Mouse (Mus musculus): ENCODE data around the gene Fmo1. TPM values are rescaled to one million over a fixed set of nuclear protein-coding genes. Genes with fewer than 3 reads are reported as not detected.

Fmo1 gene
- polyA plus RNA-seq, 1 experiment from 2014 or later, result 7.3 TPM

- no peak overlapping the region for H3K4me3 ChIP-seq (ENCODE audit: low read depth, low read length)
- WGBS, result 84% methylated on average over 6 of the region's 6 CpGs
- no peaks in the 10 kb centered on the region for H3K9me3 ChIP-seq (ENCODE audit: control insufficient read depth)
- no peak for ATAC-seq
- no peak for TF ChIP-seq CTCF (IDR thresholded peaks at IDR 0.05; ENCODE audit: low read depth)
- peaks cover 7% of the 10 kb centered on the region; the same call in 1 of the 2 replicates for H3K4me1 ChIP-seq (replicated peaks; ENCODE audit: control insufficient read depth, insufficient read depth, low read length)
- H3K9ac ChIP-seq (ENCODE audit: low read depth, low read length), result no peak overlapping the region
- no peak overlapping the region for H3K4me2 ChIP-seq (replicated peaks; ENCODE audit: low read depth)
- H3K36me3 ChIP-seq (ENCODE audit: control insufficient read depth, insufficient read depth), result no peaks in the 10 kb centered on the region
- no peaks in the 10 kb centered on the region for H3K27me3 ChIP-seq (replicated peaks; ENCODE audit: control insufficient read depth, insufficient read depth, low read length)
- no peak overlapping the region for H3K27ac ChIP-seq (ENCODE audit: low read depth, low read length)
These were observed 26.6 kb upstream of the Fmo1 start for GRCm38 (mm10) chr1:162893014-162893413.

- no peaks in the 10 kb centered on the region for H3K9me3 ChIP-seq (ENCODE audit: control insufficient read depth)
- ATAC-seq, result peak; percentile 36
- TF ChIP-seq CTCF (IDR thresholded peaks at IDR 0.05; ENCODE audit: low read depth), result no peak
- no peaks in the 10 kb centered on the region for H3K27me3 ChIP-seq (replicated peaks; ENCODE audit: control insufficient read depth, insufficient read depth, low read length)
- no peaks in the 10 kb centered on the region for H3K36me3 ChIP-seq (ENCODE audit: control insufficient read depth, insufficient read depth)
- 13% methylated on average over 6 of the region's 6 CpGs for WGBS
- H3K27ac ChIP-seq (ENCODE audit: low read depth, low read length), result no peak overlapping the region
- H3K4me3 ChIP-seq (ENCODE audit: low read depth, low read length), result no peak overlapping the region
- H3K4me2 ChIP-seq (replicated peaks; ENCODE audit: low read depth), result no peak overlapping the region
- H3K4me1 ChIP-seq (replicated peaks; ENCODE audit: control insufficient read depth, insufficient read depth, low read length), result peaks cover 10% of the 10 kb centered on the region
- no peak overlapping the region for H3K9ac ChIP-seq (ENCODE audit: low read depth, low read length)
These were observed 25.6 kb upstream of the Fmo1 start for GRCm38 (mm10) chr1:162891980-162892451.

GRCm38 (mm10) chr1:162888646-162889045, 22.2 kb upstream of the Fmo1 start:
- 84% methylated on average over 12 of the region's 12 CpGs for WGBS
- no peaks in the 10 kb centered on the region for H3K27me3 ChIP-seq (replicated peaks; ENCODE audit: control insufficient read depth, insufficient read depth, low read length)
- peaks cover 15% of the 10 kb centered on the region for H3K4me1 ChIP-seq (replicated peaks; ENCODE audit: control insufficient read depth, insufficient read depth, low read length)
- H3K4me3 ChIP-seq (ENCODE audit: low read depth, low read length), result no peak overlapping the region
- no peak for TF ChIP-seq CTCF (IDR thresholded peaks at IDR 0.05; ENCODE audit: low read depth)
- no peak overlapping the region for H3K27ac ChIP-seq (ENCODE audit: low read depth, low read length)
- H3K9ac ChIP-seq (ENCODE audit: low read depth, low read length), result no peak overlapping the region
- H3K4me2 ChIP-seq (replicated peaks; ENCODE audit: low read depth), result no peak overlapping the region
- no peaks in the 10 kb centered on the region for H3K36me3 ChIP-seq (ENCODE audit: control insufficient read depth, insufficient read depth)
- H3K9me3 ChIP-seq (ENCODE audit: control insufficient read depth), result no peaks in the 10 kb centered on the region
- ATAC-seq, result no peak

- no peak for TF ChIP-seq CTCF (IDR thresholded peaks at IDR 0.05; ENCODE audit: low read depth)
- no peaks in the 10 kb centered on the region for H3K9me3 ChIP-seq (ENCODE audit: control insufficient read depth)
- no peak overlapping the region for H3K4me3 ChIP-seq (ENCODE audit: low read depth, low read length)
- WGBS, result 88% methylated on average over 7 of the region's 7 CpGs
- no peak overlapping the region for H3K9ac ChIP-seq (ENCODE audit: low read depth, low read length)
- peaks cover 15% of the 10 kb centered on the region for H3K4me1 ChIP-seq (replicated peaks; ENCODE audit: control insufficient read depth, insufficient read depth, low read length)
- H3K4me2 ChIP-seq (replicated peaks; ENCODE audit: low read depth), result no peak overlapping the region
- no peaks in the 10 kb centered on the region for H3K27me3 ChIP-seq (replicated peaks; ENCODE audit: control insufficient read depth, insufficient read depth, low read length)
- no peak overlapping the region for H3K27ac ChIP-seq (ENCODE audit: low read depth, low read length)
- ATAC-seq, result no peak
- H3K36me3 ChIP-seq (ENCODE audit: control insufficient read depth, insufficient read depth), result no peaks in the 10 kb centered on the region
These were observed 21.2 kb upstream of the Fmo1 start for GRCm38 (mm10) chr1:162887644-162888043.

GRCm38 (mm10) chr1:162886138-162886816, 19.9 kb upstream of the Fmo1 start:
- TF ChIP-seq CTCF (IDR thresholded peaks at IDR 0.05; ENCODE audit: low read depth), result peak; percentile 56
- Histone ChIP-seq H3K4me1 (replicated peaks; ENCODE audit: control insufficient read depth, insufficient read depth, low read length) (peaks cover 8% of the 10 kb centered on the region; the same call in 1 of the 2 replicates), H3K27ac (ENCODE audit: low read depth, low read length) (peak overlapping the region; percentile 57), H3K4me2 (replicated peaks; ENCODE audit: low read depth) (peak overlapping the region; percentile 38), H3K4me3 (ENCODE audit: low read depth, low read length) (no peak overlapping the region), H3K36me3 (ENCODE audit: control insufficient read depth, insufficient read depth) (no peaks in the 10 kb centered on the region), H3K9me3 (ENCODE audit: control insufficient read depth) (no peaks in the 10 kb centered on the region), H3K27me3 (replicated peaks; ENCODE audit: control insufficient read depth, insufficient read depth, low read length) (no peaks in the 10 kb centered on the region), H3K9ac (ENCODE audit: low read depth, low read length) (no peak overlapping the region)
- peak; percentile 95 for ATAC-seq
- 40% methylated on average over 11 of the region's 11 CpGs for WGBS

GRCm38 (mm10) chr1:162882681-162883080, 16.3 kb upstream of the Fmo1 start:
- TF ChIP-seq CTCF (IDR thresholded peaks at IDR 0.05; ENCODE audit: low read depth), result no peak
- Histone ChIP-seq H3K27me3 (replicated peaks; ENCODE audit: control insufficient read depth, insufficient read depth, low read length) (no peaks in the 10 kb centered on the region), H3K36me3 (ENCODE audit: control insufficient read depth, insufficient read depth) (no peaks in the 10 kb centered on the region), H3K9ac (ENCODE audit: low read depth, low read length) (no peak overlapping the region), H3K4me2 (replicated peaks; ENCODE audit: low read depth) (no peak overlapping the region), H3K27ac (ENCODE audit: low read depth, low read length) (no peak overlapping the region), H3K4me1 (replicated peaks; ENCODE audit: control insufficient read depth, insufficient read depth, low read length) (peaks cover 8% of the 10 kb centered on the region; the same call in 1 of the 2 replicates), H3K4me3 (ENCODE audit: low read depth, low read length) (no peak overlapping the region), H3K9me3 (ENCODE audit: control insufficient read depth) (no peaks in the 10 kb centered on the region)
- ATAC-seq, result no peak
- 71% methylated on average over 4 of the region's 4 CpGs for WGBS

All from intestine, postnatal 0 days (tissue).